Mouse (Mus musculus): ENCODE data around the gene Gucd1.

- TF ChIP-seq CTCF (IDR thresholded peaks at IDR 0.05; ENCODE audit: control insufficient read depth, insufficient read depth, low read length) (no peak), POLR2A (IDR thresholded peaks at IDR 0.05; ENCODE audit: borderline replicate concordance, control insufficient read depth, low read depth, low read length) (no peak)
Observed at GRCm38 (mm10) chr10:75505130-75505495, 12.7 kb downstream of the Gucd1 start.
